Mouse (Mus musculus) forebrain, embryonic 16.5 days (tissue): ENCODE results near the gene Cda. TPM values are rescaled to one million over a fixed set of nuclear protein-coding genes. Genes with fewer than 3 reads are reported as not detected.

Experiments
- ATAC-seq: fragments of 200-750 bp; cut with Nextera tagmentation; 2 replicates; pipeline ENCODE4 v1.8.0; 2017; ENCODE audit warnings: mild to moderate bottlenecking, moderate library complexity
- H3K27ac ChIP-seq: fragments of 300-500 bp; sonication (generic); 2 replicates; pipeline ENCODE4 v1.5.1; 2014; ENCODE audit warnings: low read length, control low read depth
- H3K27me3 ChIP-seq: fragments of 300-500 bp; sonication (generic); replicated peaks from 2 replicates; pipeline ENCODE4 v1.6.1; 2014; ENCODE audit warnings: low read length; ENCODE audit not compliant: control insufficient read depth, insufficient read depth
- H3K36me3 ChIP-seq: fragments of 300-500 bp; sonication (generic); 2 replicates; pipeline ENCODE4 v1.6.1; 2014; ENCODE audit not compliant: control insufficient read depth, insufficient read depth
- H3K4me1 ChIP-seq: fragments of 300-500 bp; sonication (generic); replicated peaks from 2 replicates; pipeline ENCODE4 v1.6.1; 2014; ENCODE audit warnings: low read length; ENCODE audit not compliant: control insufficient read depth, insufficient read depth
- H3K4me2 ChIP-seq: fragments of 300-500 bp; sonication (generic); 2 replicates; pipeline ENCODE4 v1.6.1; 2014; ENCODE audit warnings: mild to moderate bottlenecking, low read length, control low read depth
- H3K4me3 ChIP-seq: fragments of 300-500 bp; sonication (generic); replicated peaks from 2 replicates; pipeline ENCODE4 v1.5.1; 2014; ENCODE audit warnings: mild to moderate bottlenecking, low read length, control low read depth
- H3K9ac ChIP-seq: fragments of 300-500 bp; sonication (generic); replicated peaks from 2 replicates; pipeline ENCODE4 v1.6.1; 2014; ENCODE audit warnings: low read depth, low read length, control low read depth
- H3K9me3 ChIP-seq: fragments of 300-500 bp; sonication (generic); 2 replicates; pipeline ENCODE4 v1.6.1; 2016; ENCODE audit warnings: low read length; ENCODE audit not compliant: control insufficient read depth
- WGBS: fragments of 180-500 bp; shearing (Covaris S2); extraction: QIAGEN DNeasy Blood & Tissue Kit; methylation state at CpG from one replicate; pipeline ENCODE4 v1.1.7; 2014; 5-methylcytosine and 5-hydroxymethylcytosine counted together
- polyA plus RNA-seq: library from polyadenylated mRNA; unstranded; fragments of >200 nt; fragmentation: Nextera tagmentation; extraction: Ambion mirVana; gene quantifications from 2 replicates; pipeline ENCODE4 v1.2.1, GENCODE M21; 2015

Cda gene
- polyA plus RNA-seq, 1 experiment from 2014 or later = 1.0 TPM

GRCm38 (mm10) chr4:138356141-138356540, 11.7 kb downstream of the Cda start:
- H3K27ac ChIP-seq = no peak overlapping the region
- no peaks in the 10 kb centered on the region for H3K4me1 ChIP-seq
- H3K9me3 ChIP-seq = no peaks in the 10 kb centered on the region
- no peak overlapping the region for H3K4me2 ChIP-seq
- no peaks in the 10 kb centered on the region for H3K27me3 ChIP-seq
- no peak overlapping the region for H3K4me3 ChIP-seq
- no peak overlapping the region for H3K9ac ChIP-seq
- ATAC-seq = no peak
- H3K36me3 ChIP-seq = no peaks in the 10 kb centered on the region
- WGBS = 86% methylated on average over 8 of the region's 8 CpGs

- ATAC-seq = no peak
- Histone ChIP-seq H3K4me2 (no peak overlapping the region), H3K27ac (no peak overlapping the region), H3K9ac (no peak overlapping the region), H3K9me3 (no peaks in the 10 kb centered on the region), H3K27me3 (no peaks in the 10 kb centered on the region), H3K4me1 (no peaks in the 10 kb centered on the region), H3K4me3 (no peak overlapping the region), H3K36me3 (no peaks in the 10 kb centered on the region)
- 94% methylated on average over 2 of the region's 2 CpGs for WGBS
These were observed 12.3 kb downstream of the Cda start for GRCm38 (mm10) chr4:138355496-138355895.

GRCm38 (mm10) chr4:138353438-138354171, 14.2 kb downstream of the Cda start:
- Histone ChIP-seq H3K4me2 (no peak overlapping the region), H3K9ac (no peak overlapping the region), H3K9me3 (no peaks in the 10 kb centered on the region), H3K27ac (no peak overlapping the region), H3K4me1 (no peaks in the 10 kb centered on the region), H3K27me3 (no peaks in the 10 kb centered on the region), H3K36me3 (no peaks in the 10 kb centered on the region), H3K4me3 (no peak overlapping the region)
- 80% methylated on average over 10 of the region's 10 CpGs for WGBS
- no peak for ATAC-seq

- Histone ChIP-seq H3K36me3 (no peaks in the 10 kb centered on the region), H3K27ac (no peak overlapping the region), H3K4me2 (no peak overlapping the region), H3K4me3 (no peak overlapping the region), H3K9ac (no peak overlapping the region), H3K9me3 (no peaks in the 10 kb centered on the region), H3K27me3 (no peaks in the 10 kb centered on the region), H3K4me1 (no peaks in the 10 kb centered on the region)
- no peak for ATAC-seq
- 85% methylated on average over 6 of the region's 6 CpGs for WGBS
These were observed 15.1 kb downstream of the Cda start for GRCm38 (mm10) chr4:138352692-138353091.

- WGBS = 86% methylated on average over 5 of the region's 5 CpGs
- Histone ChIP-seq H3K27ac (no peak overlapping the region), H3K4me3 (no peak overlapping the region), H3K9ac (no peak overlapping the region), H3K36me3 (no peaks in the 10 kb centered on the region), H3K4me1 (no peaks in the 10 kb centered on the region), H3K9me3 (no peaks in the 10 kb centered on the region), H3K27me3 (no peaks in the 10 kb centered on the region), H3K4me2 (no peak overlapping the region)
- no peak for ATAC-seq
These were observed 16.0 kb downstream of the Cda start for GRCm38 (mm10) chr4:138351821-138352220.

- Histone ChIP-seq H3K4me2 (no peak overlapping the region), H3K4me1 (no peaks in the 10 kb centered on the region), H3K27me3 (no peaks in the 10 kb centered on the region), H3K27ac (no peak overlapping the region), H3K9ac (no peak overlapping the region), H3K4me3 (no peak overlapping the region), H3K36me3 (no peaks in the 10 kb centered on the region), H3K9me3 (no peaks in the 10 kb centered on the region)
- WGBS = 80% methylated on average over 7 of the region's 7 CpGs
- no peak for ATAC-seq
These were observed 19.1 kb downstream of the Cda start for GRCm38 (mm10) chr4:138348716-138349115.

- Histone ChIP-seq H3K27ac (no peak overlapping the region), H3K4me3 (no peak overlapping the region), H3K9me3 (no peaks in the 10 kb centered on the region), H3K27me3 (no peaks in the 10 kb centered on the region), H3K4me1 (no peaks in the 10 kb centered on the region), H3K36me3 (no peaks in the 10 kb centered on the region), H3K4me2 (no peak overlapping the region), H3K9ac (no peak overlapping the region)
- WGBS = 68% methylated on average over 1 of the region's 1 CpGs
- ATAC-seq = no peak
These were observed 20.5 kb downstream of the Cda start for GRCm38 (mm10) chr4:138347280-138347679.

- Histone ChIP-seq H3K27ac (no peak overlapping the region), H3K4me3 (no peak overlapping the region), H3K4me2 (no peak overlapping the region), H3K27me3 (no peaks in the 10 kb centered on the region), H3K9ac (no peak overlapping the region), H3K36me3 (no peaks in the 10 kb centered on the region), H3K9me3 (no peaks in the 10 kb centered on the region), H3K4me1 (no peaks in the 10 kb centered on the region)
- WGBS = 70% methylated on average over 9 of the region's 9 CpGs
- ATAC-seq = no peak
These were observed 22.8 kb downstream of the Cda start for GRCm38 (mm10) chr4:138344891-138345545.

- Histone ChIP-seq H3K4me2 (no peak overlapping the region), H3K36me3 (no peaks in the 10 kb centered on the region), H3K27ac (no peak overlapping the region), H3K9me3 (no peaks in the 10 kb centered on the region), H3K4me1 (no peaks in the 10 kb centered on the region), H3K27me3 (no peaks in the 10 kb centered on the region), H3K4me3 (no peak overlapping the region), H3K9ac (no peak overlapping the region)
- WGBS = 67% methylated on average over 10 of the region's 10 CpGs
- no peak for ATAC-seq
These were observed 24.4 kb downstream of the Cda start for GRCm38 (mm10) chr4:138343341-138343837.
